Mouse (Mus musculus) leukemia stem cell, adult 10-12 weeks (primary cell): Measurements from ENCODE around the gene Supt16. TPM values are rescaled to one million over a fixed set of nuclear protein-coding genes. Genes with fewer than 3 reads are reported as not detected.

Source experiments
- polyA plus RNA-seq: library from polyadenylated mRNA; stranded (reverse); fragments of >175 nt; gene quantifications from 2 replicates; pipeline ENCODE4 v1.2.3, GENCODE M21; 2012; ENCODE audit warnings: low replicate concordance

Gene Supt16
- 7.6 and 27.2 TPM in 2 replicates for polyA plus RNA-seq

DNA sequence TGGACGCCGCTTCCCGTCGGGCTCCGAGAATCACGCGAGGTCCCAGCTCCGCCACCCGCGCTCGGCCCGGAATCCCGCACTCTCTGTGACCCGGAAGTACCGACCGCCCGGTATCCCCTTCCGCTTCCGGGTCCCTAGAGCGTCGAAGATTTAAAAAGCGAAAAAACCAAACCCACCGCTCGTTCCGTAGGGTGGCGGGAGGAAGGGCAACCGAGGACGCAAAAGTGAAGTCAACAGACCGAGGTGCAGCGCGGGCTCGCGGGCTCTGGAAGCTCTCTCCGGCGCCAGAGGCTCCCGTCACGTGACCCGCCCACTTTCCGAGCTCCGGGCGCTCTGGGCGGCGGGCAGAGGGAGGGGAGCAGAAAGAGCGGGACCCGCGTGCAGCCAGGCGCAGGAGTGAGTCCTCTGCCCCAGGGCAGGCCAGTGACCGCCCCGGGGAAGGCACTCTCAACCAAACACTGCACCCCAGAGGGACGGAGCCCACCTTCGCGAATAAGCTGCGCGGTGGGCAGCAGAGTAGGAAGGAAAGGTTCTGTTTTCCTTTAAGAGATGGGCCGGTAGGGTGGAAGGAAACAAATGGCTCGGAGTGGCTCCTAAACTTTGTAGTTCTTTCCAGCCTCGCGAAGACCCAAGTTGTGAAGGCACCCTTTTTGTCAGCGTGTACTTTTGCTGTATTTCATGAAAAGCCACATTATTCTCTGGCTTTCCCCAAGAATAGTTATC lies at the start of gene Supt16:
Gene Supt16, minus strand, starts transcription at position 261 of the 723 bp plus-strand sequence.

Other genes with a start within 250 kb of the Supt16 start
- gene Arhgef40, start 212.7 kb downstream of the Supt16 start, polyA plus RNA-seq: 192 and 325 TPM in 2 replicates
- gene Tmem253, start 181.8 kb downstream of the Supt16 start, polyA plus RNA-seq: not detected in 2 replicates
- 60.3 and 76.3 TPM in 2 replicates for gene Zfp219, start 176.7 kb downstream of the Supt16 start, polyA plus RNA-seq
- gene Olfr221, start 155.0 kb downstream of the Supt16 start, polyA plus RNA-seq: not detected in 2 replicates
- gene Hnrnpc, start 93.4 kb downstream of the Supt16 start, polyA plus RNA-seq: 8.3 and 14.3 TPM in 2 replicates
- gene Rpgrip1, start 86.7 kb downstream of the Supt16 start, polyA plus RNA-seq: 0.23 and 0.32 TPM in 2 replicates
- gene Chd8, start 60.4 kb upstream of the Supt16 start, polyA plus RNA-seq: 5.9 and 16.9 TPM in 2 replicates
- gene Tox4, start 81.7 kb upstream of the Supt16 start, polyA plus RNA-seq: 12.4 and 22.4 TPM in 2 replicates
- 0.17 and 0.73 TPM in 2 replicates for gene Rab2b, start 82.1 kb upstream of the Supt16 start, polyA plus RNA-seq
- 2.8 and 8.4 TPM in 2 replicates for gene Mettl3, start 107.7 kb upstream of the Supt16 start, polyA plus RNA-seq
- 0.51 and 0.54 TPM in 2 replicates for gene Sall2, start 131.3 kb upstream of the Supt16 start, polyA plus RNA-seq
- gene Olfr1513, start 159.0 kb upstream of the Supt16 start, polyA plus RNA-seq: not detected in 2 replicates
- gene Olfr1512, start 181.8 kb upstream of the Supt16 start, polyA plus RNA-seq: not detected in 2 replicates
- not detected in 2 replicates for gene Olfr1511, start 200.0 kb upstream of the Supt16 start, polyA plus RNA-seq
- gene Olfr1510, start 217.0 kb upstream of the Supt16 start, polyA plus RNA-seq: not detected in 2 replicates
- gene Olfr1509, start 245.6 kb upstream of the Supt16 start, polyA plus RNA-seq: not detected in 2 replicates